Mouse (Mus musculus) forebrain, embryonic 11.5 days (tissue): Measurements from ENCODE around the gene Lap3. TPM values are rescaled to one million over a fixed set of nuclear protein-coding genes. Genes with fewer than 3 reads are reported as not detected.

Source experiments
- ATAC-seq: fragments of 200-750 bp; cut with Nextera tagmentation; replicated peaks from 2 replicates; pipeline ENCODE4 v1.8.0; 2017; ENCODE audit warnings: moderate TSS enrichment; ENCODE audit not compliant: low FRiP score
- DNase-seq: peaks from one replicate; pipeline ENCODE4 v3.0.0-alpha.2; 2017; ENCODE audit warnings: low spot score
- H3K27ac ChIP-seq: fragments of 300-500 bp; sonication (generic); 2 replicates; pipeline ENCODE4 v1.5.1; 2014; ENCODE audit warnings: low read depth, low read length
- H3K27me3 ChIP-seq: fragments of 300-500 bp; sonication (generic); 2 replicates; pipeline ENCODE4 v1.6.1; 2014; ENCODE audit warnings: mild to moderate bottlenecking, low read length, mixed read lengths; ENCODE audit not compliant: control insufficient read depth, insufficient read depth
- H3K36me3 ChIP-seq: fragments of 300-500 bp; sonication (generic); 2 replicates; pipeline ENCODE4 v1.6.1; 2014; ENCODE audit warnings: mild to moderate bottlenecking, low read length, moderate library complexity, mixed read lengths; ENCODE audit not compliant: control insufficient read depth, insufficient read depth
- H3K4me1 ChIP-seq: fragments of 300-500 bp; sonication (generic); replicated peaks from 2 replicates; pipeline ENCODE4 v1.6.1; 2014; ENCODE audit warnings: low read length, mixed read lengths; ENCODE audit not compliant: control insufficient read depth, insufficient read depth
- H3K4me2 ChIP-seq: fragments of 300-500 bp; sonication (generic); 2 replicates; pipeline ENCODE4 v1.6.1; 2014; ENCODE audit warnings: low read depth, mild to moderate bottlenecking, low read length, moderate library complexity, mixed read lengths; ENCODE audit not compliant: severe bottlenecking
- H3K4me3 ChIP-seq: fragments of 300-500 bp; sonication (generic); 2 replicates; pipeline ENCODE4 v1.5.1; 2014; ENCODE audit warnings: low read depth, low read length
- H3K9ac ChIP-seq: fragments of 300-500 bp; sonication (generic); 2 replicates; pipeline ENCODE4 v1.6.1; 2014; ENCODE audit warnings: low read length
- H3K9me3 ChIP-seq: fragments of 300-500 bp; sonication (generic); 2 replicates; pipeline ENCODE4 v1.6.1; 2016; ENCODE audit warnings: low read length, mixed read lengths; ENCODE audit not compliant: control insufficient read depth
- WGBS: fragments of 180-500 bp; shearing (Covaris S2); extraction: QIAGEN DNeasy Blood & Tissue Kit; methylation state at CpG from one replicate; pipeline ENCODE4 v1.1.7; 2014; 5-methylcytosine and 5-hydroxymethylcytosine counted together
- polyA plus RNA-seq: library from polyadenylated mRNA; unstranded; fragments of >200 nt; fragmentation: Nextera tagmentation; extraction: Ambion mirVana; gene quantifications from 2 replicates; pipeline ENCODE4 v1.2.1, GENCODE M21; 2014

Lap3 gene
- polyA plus RNA-seq = 85.0 and 86.3 TPM in 2 replicates

DNA sequence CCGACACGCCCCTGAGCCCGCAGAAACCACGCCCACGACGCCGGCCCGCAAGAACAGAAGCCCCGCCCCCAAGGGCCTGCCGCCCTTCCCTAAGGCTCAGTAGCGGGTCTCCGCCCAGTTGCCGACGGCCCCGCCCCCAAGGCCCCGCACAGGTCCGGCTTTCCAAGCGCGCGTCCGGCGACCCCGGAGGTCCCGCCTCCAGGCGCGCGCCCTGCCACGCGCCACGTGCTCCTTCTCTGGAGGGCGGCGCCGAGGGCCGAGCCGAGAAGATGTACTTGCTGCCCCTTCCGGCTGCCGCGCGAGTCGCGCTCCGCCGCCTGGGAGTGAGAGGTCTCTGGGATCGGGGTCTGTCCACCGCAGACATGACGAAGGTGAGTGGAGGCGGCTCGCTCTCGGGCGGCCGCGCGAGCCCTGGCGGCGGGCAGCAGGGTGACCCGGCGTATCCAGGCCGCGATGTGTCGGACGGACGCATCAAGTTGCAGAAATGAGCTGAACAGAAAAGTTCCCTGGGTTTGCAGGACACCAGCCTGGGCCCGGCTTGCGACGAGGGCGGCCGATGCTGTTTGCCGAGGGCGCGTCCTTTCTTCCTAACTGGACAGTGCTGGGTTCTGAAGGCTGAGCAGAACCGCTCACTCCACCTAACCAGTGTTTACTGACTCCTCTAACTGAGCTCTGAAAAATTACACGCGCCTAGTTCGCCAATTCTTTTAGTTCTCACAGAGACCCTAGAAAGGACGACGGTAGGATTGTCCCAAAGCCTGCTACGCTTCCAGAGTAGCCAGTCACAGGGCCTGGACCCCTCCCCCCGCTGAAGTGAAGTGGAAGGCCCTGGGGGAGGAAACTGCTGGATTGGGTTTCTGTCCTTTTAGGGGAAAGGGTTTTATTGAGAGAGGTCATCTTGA lies at the start of gene Lap3:
Gene Lap3, plus strand, starts transcription at position 184 of the 902 bp plus-strand sequence.
- Histone ChIP-seq H3K4me3 (peak within 1 kb of the TSS; percentile 68), H3K27me3 (no peaks in the 10 kb centered on the region), H3K9ac (peak within 1 kb of the TSS; percentile 78), H3K27ac (0 out of 2 replicates have a peak within 1 kb of the TSS, but pooled peaks have one; percentile 31), H3K4me1 (0 out of 2 replicates have a peak, but pooled peaks cover 4% of the 10 kb centered on the region), H3K36me3 (no peaks in the 10 kb centered on the region), H3K9me3 (no peaks in the 10 kb centered on the region), H3K4me2 (peak within 1 kb of the TSS; percentile 75)
- DNase-seq (peak; percentile 99), ATAC-seq (peak; percentile 97)
- WGBS = under 1% methylated on average over 78 of the region's 78 CpGs

DNA sequence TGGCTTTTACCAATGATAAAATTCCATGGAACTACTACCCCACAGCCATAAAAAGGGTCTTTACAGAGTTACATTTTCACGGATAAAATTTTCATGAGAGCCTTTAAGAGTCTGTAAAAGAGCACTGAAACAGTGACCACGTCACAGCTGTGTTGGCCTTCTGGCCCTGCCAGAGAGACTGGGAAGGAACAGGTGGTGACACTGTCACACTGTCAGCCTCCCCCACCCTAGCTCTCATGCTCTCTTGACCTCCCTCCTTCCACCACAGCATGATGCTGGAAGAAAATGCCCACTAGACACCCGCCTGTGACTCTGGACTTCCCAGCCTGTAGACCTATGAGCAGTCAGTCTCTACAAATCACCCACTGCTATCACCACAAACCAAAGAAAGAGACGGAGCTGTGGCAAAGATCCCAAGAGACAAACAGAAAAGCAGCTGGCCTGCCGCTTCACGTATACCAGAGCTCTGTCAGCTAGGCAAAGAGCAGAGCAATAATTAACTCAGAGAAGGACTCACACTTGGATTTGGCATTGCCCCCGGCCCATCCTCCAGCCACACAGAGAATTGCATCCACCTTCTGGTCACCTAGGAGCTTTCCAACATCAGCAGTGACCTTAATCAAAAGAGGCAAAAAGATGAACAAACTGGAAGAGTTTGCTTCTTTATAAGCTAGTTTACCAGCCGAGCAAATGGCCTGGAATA lies 48.9 kb upstream of the Lap3 start:
- 94% methylated on average over 8 of the region's 8 CpGs for WGBS
- Histone ChIP-seq H3K9ac (no peak overlapping the region), H3K27me3 (no peaks in the 10 kb centered on the region), H3K4me2 (no peak overlapping the region), H3K4me1 (no peaks in the 10 kb centered on the region), H3K4me3 (no peak overlapping the region), H3K27ac (no peak overlapping the region), H3K36me3 (no peaks in the 10 kb centered on the region; the same call in 1 of the 2 replicates), H3K9me3 (no peaks in the 10 kb centered on the region)
- DNase-seq (no peak), ATAC-seq (no peak)

DNA sequence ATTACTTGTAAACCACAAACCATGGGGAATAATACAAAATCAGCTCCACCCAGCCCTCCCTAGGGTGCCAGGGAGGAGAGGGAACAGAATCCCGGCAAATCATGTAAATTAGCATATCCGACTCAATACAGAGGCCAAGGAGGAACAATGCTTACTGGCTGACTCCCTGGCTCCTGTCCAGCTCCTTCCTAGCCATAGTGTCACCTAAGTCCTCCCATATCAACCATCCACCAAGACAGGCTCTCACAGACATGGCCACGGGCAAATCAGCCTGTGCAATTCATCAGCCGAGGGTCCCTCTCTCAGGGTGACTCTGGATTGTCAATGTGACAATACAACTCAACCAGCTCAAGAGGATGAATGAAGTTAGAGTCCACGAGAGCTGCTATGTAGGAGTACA lies 44.5 kb upstream of the Lap3 start:
- Histone ChIP-seq H3K9ac (no peak overlapping the region), H3K27me3 (no peaks in the 10 kb centered on the region), H3K4me2 (peak overlapping the region; percentile 73), H3K4me1 (no peaks in the 10 kb centered on the region; the same call in 1 of the 2 replicates), H3K4me3 (no peak overlapping the region), H3K27ac (no peak overlapping the region), H3K36me3 (no peaks in the 10 kb centered on the region; the same call in 1 of the 2 replicates), H3K9me3 (no peaks in the 10 kb centered on the region)
- ATAC-seq (no peak), DNase-seq (no peak)
- 28% methylated on average over 5 of the region's 5 CpGs for WGBS

DNA sequence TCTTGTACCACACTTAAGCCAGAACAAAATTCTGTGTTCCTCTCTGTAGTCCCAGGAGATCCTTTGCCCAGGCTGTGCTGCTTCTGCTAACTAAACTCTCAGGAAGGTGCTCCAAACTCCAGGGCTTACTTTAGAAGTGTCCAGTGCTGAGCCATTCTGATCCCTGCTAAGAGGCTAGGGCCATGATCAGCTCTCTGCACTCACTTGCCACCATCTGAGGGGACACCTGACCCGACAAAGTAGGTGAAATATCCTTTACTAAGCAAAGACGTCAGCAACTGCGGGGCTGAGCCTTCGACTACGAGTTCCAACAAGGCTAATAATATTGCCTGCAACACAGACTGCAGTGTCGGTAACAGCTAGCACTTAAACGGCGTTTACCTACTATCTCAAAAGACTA lies 44.0 kb upstream of the Lap3 start:
- H3K4me1 ChIP-seq = no peaks in the 10 kb centered on the region; the same call in 1 of the 2 replicates
- no peak for DNase-seq
- peak overlapping the region; percentile 64; the same call in 1 of the 2 replicates for H3K9ac ChIP-seq
- 6% methylated on average over 8 of the region's 8 CpGs for WGBS
- ATAC-seq = no peak
- no peaks in the 10 kb centered on the region for H3K36me3 ChIP-seq
- H3K27me3 ChIP-seq = no peaks in the 10 kb centered on the region
- peak overlapping the region; percentile 73 for H3K4me2 ChIP-seq
- no peak overlapping the region for H3K27ac ChIP-seq
- H3K4me3 ChIP-seq = peak overlapping the region; percentile 47
- no peaks in the 10 kb centered on the region for H3K9me3 ChIP-seq

- H3K9ac ChIP-seq = peak within 1 kb of the TSS; percentile 64
- WGBS = under 1% methylated on average over 70 of the region's 70 CpGs
- H3K27me3 ChIP-seq = no peaks in the 10 kb centered on the region
- ATAC-seq (peak; percentile 99), DNase-seq (peak; percentile 99)
- no peaks in the 10 kb centered on the region for H3K9me3 ChIP-seq
- no peaks in the 10 kb centered on the region; the same call in 1 of the 2 replicates for H3K4me1 ChIP-seq
- H3K4me3 ChIP-seq = peak within 1 kb of the TSS; percentile 47
- H3K4me2 ChIP-seq = peak within 1 kb of the TSS; percentile 73
- no peak within 1 kb of the TSS for H3K27ac ChIP-seq
- no peaks in the 10 kb centered on the region for H3K36me3 ChIP-seq
Observed at GRCm38 (mm10) chr5:45449831-45450716, 43.1 kb upstream of the Lap3 start, which contains the start of gene Qdpr. Gene Qdpr (minus strand): TSS chr5:45450236.

GRCm38 (mm10) chr5:45453451-45453850 lies 39.7 kb upstream of the Lap3 start, which contains the start of gene Clrn2:
Gene Clrn2 (plus strand): TSS chr5:45453751.
- Histone ChIP-seq H3K9me3 (no peaks in the 10 kb centered on the region), H3K4me1 (no peaks in the 10 kb centered on the region; the same call in 1 of the 2 replicates), H3K4me2 (no peak within 1 kb of the TSS), H3K36me3 (no peaks in the 10 kb centered on the region), H3K27ac (no peak within 1 kb of the TSS), H3K4me3 (no peak within 1 kb of the TSS), H3K27me3 (no peaks in the 10 kb centered on the region), H3K9ac (no peak within 1 kb of the TSS)
- no peak for ATAC-seq
- DNase-seq = no peak
- WGBS = 79% methylated on average over 6 of the region's 6 CpGs

DNA sequence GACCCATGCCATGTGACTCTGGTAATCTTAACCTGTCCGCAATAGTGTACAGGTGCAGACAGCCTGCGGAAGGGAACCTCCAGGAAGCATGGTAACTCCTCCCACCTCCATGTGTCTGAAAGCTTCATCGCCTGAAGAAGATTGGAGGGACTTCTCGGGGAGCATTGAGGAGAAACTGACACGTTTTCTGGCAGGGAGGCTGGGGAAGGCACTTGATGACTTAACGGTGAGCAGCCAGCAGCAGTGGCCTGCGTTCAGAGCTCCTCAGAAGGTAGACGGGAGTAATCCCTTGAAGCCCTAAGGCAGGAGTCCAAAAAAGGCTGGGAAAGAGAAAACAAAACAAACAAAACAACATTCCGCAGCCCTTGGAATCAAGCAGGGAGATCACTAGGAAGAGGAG lies 38.7 kb upstream of the Lap3 start:
- no peaks in the 10 kb centered on the region for H3K36me3 ChIP-seq
- H3K4me3 ChIP-seq = no peak overlapping the region
- no peaks in the 10 kb centered on the region for H3K9me3 ChIP-seq
- H3K27me3 ChIP-seq = no peaks in the 10 kb centered on the region
- H3K4me2 ChIP-seq = no peak overlapping the region
- H3K4me1 ChIP-seq = no peaks in the 10 kb centered on the region; the same call in 1 of the 2 replicates
- 46% methylated on average over 9 of the region's 9 CpGs for WGBS
- H3K9ac ChIP-seq = no peak overlapping the region
- no peak overlapping the region for H3K27ac ChIP-seq
- ATAC-seq (no peak), DNase-seq (no peak)
